Mouse (Mus musculus): ENCODE results near the gene Cbx5.
A peak's percentile ranks its signal among the peaks of the same experiment; 100 is the strongest.
"Not testable (repeated sequence)": the region's sequence is repeated elsewhere in the genome, so short reads cannot be mapped to it uniquely, and the experiment has no call there.

The Cbx5 gene

GRCm38 (mm10) chr15:103250195-103250740 lies 10.7 kb upstream of the Cbx5 start:
- DNase-seq (ENCODE audit: low spot score) = peak; percentile 79

DNA sequence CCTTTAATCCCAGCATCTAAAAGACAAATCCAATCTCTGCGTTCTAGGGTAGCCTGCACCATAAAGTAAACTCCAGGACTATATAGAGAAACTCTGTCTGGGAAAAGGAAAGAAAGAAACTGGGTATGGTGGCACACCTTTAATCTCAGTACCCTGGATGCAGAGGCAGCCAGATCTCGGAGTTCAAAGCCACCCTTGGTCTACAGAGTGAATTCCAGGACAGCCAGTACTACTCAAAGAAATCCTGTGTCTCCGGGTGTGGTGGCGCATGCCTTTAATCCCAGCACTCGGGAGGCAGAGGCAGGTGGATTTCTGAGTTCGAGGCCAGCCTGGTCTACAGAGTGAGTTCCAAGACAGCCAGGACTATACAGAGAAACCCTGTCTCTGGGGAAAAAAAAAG lies 9.9 kb upstream of the Cbx5 start:
- DNase-seq (ENCODE audit: low spot score) = not testable (repeated sequence)

- DNase-seq (ENCODE audit: low spot score) = peak; percentile 37
These were observed 9.0 kb upstream of the Cbx5 start for GRCm38 (mm10) chr15:103248401-103249313.

DNA sequence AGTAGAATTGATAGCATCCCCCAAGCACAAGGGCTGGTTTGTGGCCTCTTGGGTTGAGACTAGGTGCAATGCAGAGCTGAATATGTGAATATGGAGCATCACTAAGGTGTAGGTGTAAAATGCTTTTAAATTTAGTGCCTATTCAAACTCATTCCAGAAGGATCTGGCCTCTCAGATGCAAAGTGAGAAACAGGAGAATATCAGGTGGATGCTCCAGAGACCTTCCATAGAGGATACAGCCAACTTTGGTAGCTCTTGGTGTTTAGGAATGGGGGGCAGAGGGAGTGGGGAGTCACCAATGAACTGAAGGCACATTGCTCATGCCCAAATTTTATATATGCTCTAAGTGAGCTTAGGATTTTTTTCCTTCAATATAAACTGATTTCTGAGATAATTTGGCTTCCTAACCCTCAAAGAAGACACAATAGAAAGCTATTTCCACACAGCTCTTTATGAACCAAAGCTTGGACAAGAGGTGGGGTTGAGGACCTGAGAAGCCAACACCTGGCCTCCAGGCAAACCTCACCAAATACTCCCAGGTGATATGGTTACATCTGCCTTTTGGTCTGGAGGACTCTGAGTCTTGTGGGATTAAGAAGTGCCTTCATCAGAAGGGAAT lies 8.3 kb upstream of the Cbx5 start:
- DNase-seq (ENCODE audit: low spot score) = no peak

DNA sequence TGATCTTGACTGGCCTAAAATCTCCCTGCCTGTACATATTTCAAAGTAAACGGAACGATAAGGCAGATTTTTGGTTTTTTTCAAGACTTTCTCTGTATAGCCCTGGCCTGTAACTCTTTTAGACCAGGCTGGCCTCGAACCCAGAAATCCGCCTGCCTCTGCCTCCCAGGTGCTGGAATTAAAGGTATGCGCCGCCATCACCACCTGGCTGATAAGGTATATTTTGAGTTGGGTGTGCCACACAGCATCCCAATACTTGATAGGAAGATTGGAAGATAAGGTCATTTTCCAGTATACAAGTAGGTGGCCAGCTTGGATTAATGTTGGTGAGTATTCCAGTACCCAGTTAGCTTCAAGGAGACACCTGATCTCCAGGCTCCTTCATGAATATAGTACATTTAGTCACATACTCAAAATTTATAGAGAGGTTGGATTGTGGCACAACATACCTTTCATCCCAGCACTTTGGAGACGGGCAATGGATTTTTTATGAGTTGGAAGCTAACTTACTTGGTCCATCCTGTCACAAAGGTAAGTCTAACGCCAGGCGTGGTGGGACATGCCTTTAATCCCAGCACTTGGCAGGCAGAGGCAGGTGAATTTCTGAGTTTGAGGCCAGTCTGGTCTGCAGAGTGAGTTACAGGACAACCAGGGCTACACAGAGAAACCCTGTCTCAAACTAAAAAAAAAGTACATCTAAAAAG lies 7.6 kb upstream of the Cbx5 start:
- no peak for DNase-seq (ENCODE audit: low spot score)

DNA sequence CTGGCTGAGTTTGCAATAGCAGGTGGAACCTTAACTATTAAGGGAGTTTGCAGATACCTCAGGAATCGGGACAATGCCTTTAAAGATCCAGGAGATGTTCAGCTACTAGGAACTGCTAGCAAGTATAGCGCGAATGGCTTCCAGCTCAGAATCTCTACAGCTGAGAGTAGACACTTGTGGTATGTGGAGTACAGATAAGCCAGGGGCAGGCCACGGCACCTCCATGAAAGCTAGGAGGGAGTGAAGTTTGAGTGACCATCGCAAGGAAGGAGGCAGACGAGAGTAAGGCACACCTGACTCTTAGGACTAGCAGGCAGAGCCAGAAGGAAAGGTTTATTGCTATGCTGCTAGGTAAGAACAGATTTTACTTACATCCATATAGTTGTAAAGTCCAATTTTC lies 6.0 kb upstream of the Cbx5 start:
- DNase-seq (ENCODE audit: low spot score) = no peak

GRCm38 (mm10) chr15:103242885-103243284 lies 3.3 kb upstream of the Cbx5 start:
- no peak for DNase-seq (ENCODE audit: low spot score)

DNA sequence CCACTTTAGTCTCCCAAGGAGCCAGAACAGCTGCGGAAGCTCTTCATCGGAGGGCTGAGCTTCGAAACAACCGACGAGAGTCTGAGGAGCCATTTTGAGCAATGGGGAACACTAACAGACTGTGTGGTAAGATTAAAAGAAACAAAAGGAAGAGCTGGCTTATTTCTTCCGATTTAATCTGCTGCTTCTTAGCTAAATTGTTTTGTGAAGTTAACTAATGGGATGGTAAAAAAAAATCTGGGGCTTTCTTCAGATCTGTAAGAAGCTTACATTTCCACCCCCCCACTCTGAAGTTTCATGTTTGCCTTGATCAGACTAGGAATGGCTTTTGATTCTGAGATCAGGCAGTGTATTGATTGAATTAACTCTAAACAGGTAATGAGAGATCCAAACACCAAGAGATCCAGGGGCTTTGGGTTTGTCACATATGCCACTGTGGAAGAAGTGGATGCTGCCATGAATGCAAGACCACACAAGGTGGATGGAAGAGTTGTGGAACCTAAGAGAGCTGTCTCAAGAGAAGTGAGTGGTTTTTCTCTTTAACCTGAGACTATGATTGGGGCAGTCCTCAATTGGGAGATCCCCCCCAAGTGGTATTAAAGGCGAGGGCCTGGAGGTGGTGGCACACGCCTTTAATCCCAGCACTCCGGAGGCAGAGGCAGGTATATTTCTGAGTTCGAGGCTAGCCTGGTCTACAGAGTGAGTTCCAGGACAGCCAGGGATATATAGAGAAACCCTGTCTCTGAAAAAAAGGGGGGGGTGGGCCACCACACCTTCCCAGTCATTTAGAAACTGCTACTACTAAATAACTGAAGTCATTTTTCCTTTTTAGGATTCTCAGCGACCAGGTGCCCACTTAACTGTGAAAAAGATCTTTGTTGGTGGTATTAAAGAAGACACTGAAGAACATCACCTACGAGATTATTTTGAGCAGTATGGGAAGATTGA lies 1.7 kb upstream of the Cbx5 start:
- DNase-seq (ENCODE audit: low spot score) = not testable (repeated sequence)

- peak; percentile 99 for DNase-seq (ENCODE audit: low spot score)
These were observed 778 bp upstream of the Cbx5 start, which contains the start of gene Hnrnpa1 for GRCm38 (mm10) chr15:103240160-103241028. TSS of gene Hnrnpa1 (plus strand) at chr15:103240432.

DNA sequence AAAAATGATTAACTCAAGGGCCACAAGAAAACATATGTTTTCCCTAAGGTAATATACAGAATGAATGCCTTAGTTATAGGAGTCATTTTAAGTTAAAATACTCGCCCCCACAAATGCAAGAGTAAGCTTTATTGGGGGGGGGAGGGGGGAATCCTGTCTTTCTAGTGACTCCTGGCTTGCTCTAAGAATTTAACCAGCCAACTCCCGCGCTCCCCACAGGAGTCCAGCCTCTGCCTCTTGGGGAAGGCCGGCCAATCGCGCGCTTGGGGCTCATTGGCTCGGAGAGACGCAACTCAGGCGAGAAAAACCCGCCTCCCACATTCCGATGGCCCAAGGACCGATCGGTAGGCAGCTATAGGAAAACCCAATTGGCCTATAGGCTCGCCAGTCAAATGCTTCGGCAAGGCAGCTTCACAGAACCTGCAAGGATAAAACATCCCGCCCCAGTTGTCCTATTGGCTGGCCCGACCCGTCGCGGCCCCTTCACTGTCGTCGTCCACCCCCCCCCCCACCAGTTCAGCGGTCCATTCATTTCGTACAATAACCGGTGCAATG lies 409 bp downstream of the Cbx5 start:
- DNase-seq (ENCODE audit: low spot score) = peak; percentile 97

DNA sequence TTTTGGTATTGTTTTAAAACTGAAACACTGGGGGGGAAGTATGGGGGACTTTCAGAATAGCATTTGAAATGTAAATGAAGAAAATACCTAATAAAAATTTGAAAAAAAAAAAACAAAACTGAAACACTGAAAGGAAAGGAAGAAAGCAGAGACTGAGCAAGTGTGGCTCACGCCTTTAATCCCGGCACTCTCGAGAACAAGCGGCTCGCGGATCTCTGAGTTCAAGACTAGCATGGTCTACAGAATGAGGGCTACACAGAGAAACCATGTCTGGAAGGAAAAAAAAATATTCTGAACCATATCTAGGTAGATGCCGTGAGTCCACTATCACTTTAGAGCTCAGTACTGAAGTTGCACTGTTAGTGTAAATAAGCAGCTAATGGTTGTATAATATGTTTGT lies 2.3 kb downstream of the Cbx5 start:
- DNase-seq (ENCODE audit: low spot score) = no peak

GRCm38 (mm10) chr15:103233119-103233518 lies 6.5 kb downstream of the Cbx5 start:
- no peak for DNase-seq (ENCODE audit: low spot score)

- no peak for DNase-seq (ENCODE audit: low spot score)
These were observed 10.7 kb downstream of the Cbx5 start for GRCm38 (mm10) chr15:103228904-103229303.

DNA sequence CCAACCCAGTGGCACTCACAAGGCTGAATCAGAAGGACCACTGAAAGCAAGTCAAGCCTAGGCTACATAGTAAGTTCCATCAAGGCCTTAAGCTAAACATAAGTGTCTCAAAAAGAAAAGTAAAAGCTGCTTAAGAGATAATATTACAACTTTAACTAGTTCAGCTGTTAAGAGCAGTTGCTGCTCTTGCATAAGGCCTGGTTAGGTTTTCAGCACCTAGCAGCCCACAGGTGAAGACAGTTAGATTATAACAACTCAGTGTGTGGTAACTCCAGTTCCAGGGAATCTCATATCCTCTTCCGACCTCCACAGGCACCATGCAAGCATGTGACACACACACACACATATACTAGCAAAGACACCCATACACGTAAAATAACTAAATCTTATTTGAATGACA lies 12.0 kb downstream of the Cbx5 start:
- DNase-seq (ENCODE audit: low spot score) = no peak

GRCm38 (mm10) chr15:103227022-103227421 lies 12.6 kb downstream of the Cbx5 start:
- DNase-seq (ENCODE audit: low spot score) = no peak

GRCm38 (mm10) chr15:103224161-103224560 lies 15.5 kb downstream of the Cbx5 start:
- DNase-seq (ENCODE audit: low spot score) = no peak

GRCm38 (mm10) chr15:103221386-103221785 lies 18.2 kb downstream of the Cbx5 start:
- DNase-seq (ENCODE audit: low spot score) = no peak

DNA sequence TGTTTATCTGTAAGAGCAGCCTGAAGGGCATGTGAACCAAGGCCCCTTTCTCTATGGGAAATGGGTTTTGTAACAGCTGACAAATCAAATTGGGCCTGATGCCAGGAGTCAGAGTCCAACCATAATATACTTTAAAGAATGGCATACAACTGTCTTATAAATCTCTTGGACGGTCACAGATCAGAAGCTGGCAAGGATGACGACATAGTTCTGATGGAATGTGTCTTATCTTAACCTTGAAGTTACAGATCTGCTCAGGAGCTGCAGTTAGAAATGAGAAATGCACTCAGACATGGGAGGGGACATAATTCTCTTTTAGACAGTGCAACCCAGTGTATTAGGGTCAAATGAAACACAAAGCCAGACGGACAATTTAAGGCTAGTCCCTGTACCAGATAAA lies 18.8 kb downstream of the Cbx5 start:
- no peak for DNase-seq (ENCODE audit: low spot score)

GRCm38 (mm10) chr15:103216052-103216451 lies 23.6 kb downstream of the Cbx5 start:
- DNase-seq (ENCODE audit: low spot score) = no peak
